Mouse (Mus musculus): ENCODE measurements at regions not wholly inside any gene's neighbourhood (a gene's known extent, or its start where the extent isn't known, plus 50 kb on each side); places are given as distances from the start of the nearest gene placed in this dataset.

GRCm38 (mm10) chr16:72028216-72028610 lies 279.9 kb upstream of the Robo1 start:
- H3K4me1 ChIP-seq (ENCODE audit: control insufficient read depth, insufficient read depth, low read length), result 0 out of 2 replicates have a peak, but pooled peaks cover 5% of the 10 kb centered on the region
- no peak overlapping the region for H3K27ac ChIP-seq (ENCODE audit: insufficient read depth, low read depth, low read length)
- peak overlapping the region; percentile 56 for H3K4me3 ChIP-seq (ENCODE audit: insufficient read depth, low read depth, low read length)
- 2% methylated on average over 6 of the region's 6 CpGs for WGBS
- TF ChIP-seq POLR2A (IDR thresholded peaks at IDR 0.05; ENCODE audit: insufficient read depth, low read depth, low read length) (no peak), CTCF (IDR thresholded peaks at IDR 0.05; ENCODE audit: insufficient read depth, low read depth, low read length) (no peak)

DNA sequence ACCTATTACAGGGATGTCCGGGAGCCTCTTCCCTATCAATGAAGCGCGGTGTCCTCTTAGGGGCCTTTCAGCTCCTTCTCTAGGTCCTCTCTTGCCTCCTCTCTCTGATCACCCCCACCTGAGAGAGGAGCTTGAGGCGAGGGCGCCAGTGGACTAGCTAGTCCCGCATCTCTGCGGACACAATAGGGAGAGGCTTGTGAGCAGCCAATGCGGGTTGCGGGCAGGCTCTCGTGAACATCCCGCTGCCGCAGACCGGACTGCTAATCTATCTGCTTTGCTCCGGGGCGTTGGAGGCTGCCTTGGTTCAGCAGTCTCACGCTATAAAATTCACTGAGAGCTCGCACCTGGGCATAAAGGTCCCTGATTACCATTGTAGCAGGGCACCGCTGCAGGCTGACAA lies 279.3 kb upstream of the Robo1 start:
- H3K27ac ChIP-seq (ENCODE audit: insufficient read depth, low read depth, low read length), result no peak overlapping the region
- H3K4me1 ChIP-seq (ENCODE audit: control insufficient read depth, insufficient read depth, low read length), result 0 out of 2 replicates have a peak, but pooled peaks cover 5% of the 10 kb centered on the region
- WGBS, result 1% methylated on average over 18 of the region's 18 CpGs
- TF ChIP-seq CTCF (IDR thresholded peaks at IDR 0.05; ENCODE audit: insufficient read depth, low read depth, low read length), result no peak
- TF ChIP-seq POLR2A (IDR thresholded peaks at IDR 0.05; ENCODE audit: insufficient read depth, low read depth, low read length), result no peak
- H3K4me3 ChIP-seq (ENCODE audit: insufficient read depth, low read depth, low read length), result peak overlapping the region; percentile 56

DNA sequence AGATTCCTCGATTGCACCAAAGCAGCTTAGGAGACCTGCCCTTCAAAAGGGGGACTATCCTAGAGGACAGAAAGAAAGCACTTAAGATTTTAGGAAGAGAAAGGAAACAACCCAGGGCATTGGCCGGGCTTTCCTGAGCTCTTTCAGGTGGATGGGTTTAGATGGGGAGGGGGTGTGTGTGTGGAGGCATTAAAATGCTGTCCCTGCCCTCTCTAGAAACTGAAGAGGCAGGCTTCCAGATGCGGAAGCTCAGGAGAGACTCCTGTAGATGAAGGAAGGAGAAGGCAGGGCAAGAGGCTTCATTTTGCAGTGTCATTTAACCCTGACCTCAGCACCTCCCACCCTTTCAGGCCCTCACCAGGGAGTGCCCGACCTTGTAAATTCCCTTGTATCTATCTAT lies 278.8 kb upstream of the Robo1 start:
- no peak overlapping the region for H3K27ac ChIP-seq (ENCODE audit: insufficient read depth, low read depth, low read length)
- H3K4me3 ChIP-seq (ENCODE audit: insufficient read depth, low read depth, low read length), result peak overlapping the region; percentile 56
- 0 out of 2 replicates have a peak, but pooled peaks cover 5% of the 10 kb centered on the region for H3K4me1 ChIP-seq (ENCODE audit: control insufficient read depth, insufficient read depth, low read length)
- 6% methylated on average over 4 of the region's 4 CpGs for WGBS
- TF ChIP-seq CTCF (IDR thresholded peaks at IDR 0.05; ENCODE audit: insufficient read depth, low read depth, low read length) (no peak), POLR2A (IDR thresholded peaks at IDR 0.05; ENCODE audit: insufficient read depth, low read depth, low read length) (no peak)

- WGBS, result 77% methylated on average over 1 of the region's 1 CpGs
- TF ChIP-seq POLR2A (IDR thresholded peaks at IDR 0.05; ENCODE audit: insufficient read depth, low read depth, low read length) (no peak), CTCF (IDR thresholded peaks at IDR 0.05; ENCODE audit: insufficient read depth, low read depth, low read length) (no peak)
- Histone ChIP-seq H3K4me3 (ENCODE audit: insufficient read depth, low read depth, low read length) (no peak overlapping the region), H3K4me1 (ENCODE audit: control insufficient read depth, insufficient read depth, low read length) (no peaks in the 10 kb centered on the region), H3K27ac (ENCODE audit: insufficient read depth, low read depth, low read length) (no peak overlapping the region)
These were observed 239.9 kb upstream of the Robo1 start for GRCm38 (mm10) chr16:72068254-72068653.

DNA sequence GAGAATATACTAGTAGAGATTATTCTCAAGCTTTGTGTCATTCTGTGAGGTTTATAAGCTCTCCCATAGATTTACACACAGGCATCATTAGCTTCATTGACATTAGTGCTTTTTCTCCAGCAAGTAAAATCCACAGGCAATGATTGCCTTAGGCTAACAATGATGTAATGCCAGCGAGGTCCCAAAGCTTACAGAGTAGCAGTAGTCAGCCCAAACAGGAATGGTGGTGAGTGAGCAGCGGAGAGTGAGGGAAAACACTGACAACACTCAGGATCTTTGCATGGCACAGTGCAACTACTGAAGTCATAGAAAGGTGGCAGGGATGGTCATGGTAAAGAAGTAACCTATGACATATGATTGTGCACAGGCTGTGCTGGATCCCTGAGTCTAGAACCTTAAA lies 238.5 kb upstream of the Robo1 start:
- TF ChIP-seq CTCF (IDR thresholded peaks at IDR 0.05; ENCODE audit: insufficient read depth, low read depth, low read length), result no peak
- TF ChIP-seq POLR2A (IDR thresholded peaks at IDR 0.05; ENCODE audit: insufficient read depth, low read depth, low read length), result no peak
- no peak overlapping the region for H3K27ac ChIP-seq (ENCODE audit: insufficient read depth, low read depth, low read length)
- no peak overlapping the region for H3K4me3 ChIP-seq (ENCODE audit: insufficient read depth, low read depth, low read length)
- WGBS, result 63% methylated on average over 2 of the region's 2 CpGs
- no peaks in the 10 kb centered on the region for H3K4me1 ChIP-seq (ENCODE audit: control insufficient read depth, insufficient read depth, low read length)

DNA sequence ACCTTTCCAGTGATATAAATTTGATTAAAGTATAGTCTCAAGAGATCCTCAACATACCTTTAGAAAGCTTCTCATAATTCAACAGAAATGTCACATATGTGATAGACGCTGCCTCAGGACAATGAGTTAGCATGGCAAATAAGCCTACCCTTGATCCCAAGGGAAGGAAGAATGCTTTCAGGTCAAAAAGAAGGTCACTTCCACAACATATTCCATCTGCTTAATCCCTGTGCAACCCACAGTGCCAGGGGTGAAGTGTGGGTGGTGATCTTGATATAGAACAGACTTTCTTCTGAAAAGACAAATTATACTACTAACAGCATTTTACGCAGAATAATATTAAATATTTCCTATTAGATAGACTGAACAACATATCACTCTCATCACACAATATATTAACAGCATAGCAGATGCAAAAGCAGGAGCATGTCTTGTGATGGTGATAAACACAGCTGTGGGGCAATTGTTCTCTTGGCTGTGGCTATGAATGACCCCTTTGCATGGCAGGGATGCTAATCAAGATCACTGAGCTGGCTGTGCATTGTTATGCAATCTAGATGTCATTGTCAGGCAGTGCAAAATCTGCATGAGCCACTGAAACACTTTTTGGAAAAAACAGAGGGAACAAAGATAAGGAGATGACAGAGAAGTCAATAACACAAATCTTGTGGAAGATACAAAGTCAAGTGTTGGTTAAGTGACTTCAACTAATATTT lies 236.2 kb upstream of the Robo1 start:
- 72% methylated on average over 2 of the region's 2 CpGs for WGBS
- Histone ChIP-seq H3K4me1 (ENCODE audit: control insufficient read depth, insufficient read depth, low read length) (no peaks in the 10 kb centered on the region), H3K27ac (ENCODE audit: insufficient read depth, low read depth, low read length) (no peak overlapping the region), H3K4me3 (ENCODE audit: insufficient read depth, low read depth, low read length) (no peak overlapping the region)
- TF ChIP-seq CTCF (IDR thresholded peaks at IDR 0.05; ENCODE audit: insufficient read depth, low read depth, low read length), result no peak
- no peak for TF ChIP-seq POLR2A (IDR thresholded peaks at IDR 0.05; ENCODE audit: insufficient read depth, low read depth, low read length)

DNA sequence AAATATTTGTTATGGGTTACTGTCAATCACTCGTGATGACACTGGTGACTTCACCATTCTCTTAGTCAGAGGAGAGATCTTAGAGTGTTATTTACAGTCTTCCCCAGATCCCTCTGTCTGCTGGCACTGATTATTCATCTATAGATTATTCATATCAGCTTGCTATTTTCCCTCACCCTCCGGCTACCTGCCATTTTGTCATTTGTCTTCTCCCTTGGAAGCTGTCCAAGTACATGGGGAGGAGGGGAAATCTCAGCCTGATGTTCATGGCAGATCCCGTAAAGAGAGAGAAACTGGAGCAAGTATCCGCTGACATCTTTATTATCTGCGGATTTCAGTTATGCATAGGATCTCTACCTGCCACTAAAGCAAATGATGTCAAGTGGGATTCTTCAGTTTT lies 222.9 kb upstream of the Robo1 start:
- WGBS, result 84% methylated on average over 5 of the region's 5 CpGs
- no peak for TF ChIP-seq POLR2A (IDR thresholded peaks at IDR 0.05; ENCODE audit: insufficient read depth, low read depth, low read length)
- no peak for TF ChIP-seq CTCF (IDR thresholded peaks at IDR 0.05; ENCODE audit: insufficient read depth, low read depth, low read length)
- Histone ChIP-seq H3K4me3 (ENCODE audit: insufficient read depth, low read depth, low read length) (no peak overlapping the region), H3K4me1 (ENCODE audit: control insufficient read depth, insufficient read depth, low read length) (no peaks in the 10 kb centered on the region), H3K27ac (ENCODE audit: insufficient read depth, low read depth, low read length) (no peak overlapping the region)

DNA sequence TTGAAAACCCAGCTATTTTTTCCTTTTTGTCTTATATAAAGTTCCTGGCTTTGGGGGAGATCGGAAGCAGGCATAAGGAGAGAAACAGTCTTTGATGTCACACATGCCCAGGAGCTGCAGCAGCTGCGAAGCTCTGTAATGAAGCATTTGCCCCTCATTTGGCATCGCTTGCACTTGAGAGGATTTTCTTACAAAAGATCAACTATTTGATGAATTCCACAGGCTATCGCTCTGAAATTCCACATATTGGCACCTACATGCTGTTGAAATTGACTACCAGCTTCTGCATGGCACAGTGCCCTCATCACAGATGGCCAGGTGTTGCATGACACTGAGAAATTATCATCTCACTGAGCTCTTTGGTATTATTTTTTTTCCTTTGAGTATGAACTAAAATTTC lies 220.1 kb upstream of the Robo1 start:
- no peak for TF ChIP-seq POLR2A (IDR thresholded peaks at IDR 0.05; ENCODE audit: insufficient read depth, low read depth, low read length)
- no peak for TF ChIP-seq CTCF (IDR thresholded peaks at IDR 0.05; ENCODE audit: insufficient read depth, low read depth, low read length)
- Histone ChIP-seq H3K4me3 (ENCODE audit: insufficient read depth, low read depth, low read length) (no peak overlapping the region), H3K4me1 (ENCODE audit: control insufficient read depth, insufficient read depth, low read length) (no peaks in the 10 kb centered on the region), H3K27ac (ENCODE audit: insufficient read depth, low read depth, low read length) (no peak overlapping the region)
- 32% methylated on average over 4 of the region's 4 CpGs for WGBS

DNA sequence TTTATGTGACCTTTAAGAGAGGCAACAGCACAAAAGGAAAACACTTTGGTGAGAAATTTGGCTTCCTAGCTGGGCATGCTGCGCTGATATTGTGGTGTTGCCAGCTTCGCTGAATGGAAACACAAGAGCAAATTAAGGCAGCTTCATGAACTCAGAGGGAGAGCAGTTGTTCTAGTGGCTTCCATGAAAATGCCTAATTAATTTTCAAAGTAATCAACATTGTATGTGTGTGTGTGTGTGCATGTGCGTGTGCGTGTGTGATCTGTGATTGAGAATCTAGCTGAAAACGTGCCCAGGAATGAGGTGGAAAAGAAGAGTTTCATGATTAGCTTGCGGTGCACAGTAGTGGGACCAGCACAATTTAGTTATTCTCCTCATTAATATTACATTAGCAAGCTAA lies 219.2 kb upstream of the Robo1 start:
- Histone ChIP-seq H3K27ac (ENCODE audit: insufficient read depth, low read depth, low read length) (no peak overlapping the region), H3K4me1 (ENCODE audit: control insufficient read depth, insufficient read depth, low read length) (no peaks in the 10 kb centered on the region), H3K4me3 (ENCODE audit: insufficient read depth, low read depth, low read length) (no peak overlapping the region)
- no peak for TF ChIP-seq POLR2A (IDR thresholded peaks at IDR 0.05; ENCODE audit: insufficient read depth, low read depth, low read length)
- no peak for TF ChIP-seq CTCF (IDR thresholded peaks at IDR 0.05; ENCODE audit: insufficient read depth, low read depth, low read length)
- WGBS, result 63% methylated on average over 6 of the region's 6 CpGs
